Mouse (Mus musculus): ENCODE data around the gene Map1lc3a.

The Map1lc3a gene

DNA sequence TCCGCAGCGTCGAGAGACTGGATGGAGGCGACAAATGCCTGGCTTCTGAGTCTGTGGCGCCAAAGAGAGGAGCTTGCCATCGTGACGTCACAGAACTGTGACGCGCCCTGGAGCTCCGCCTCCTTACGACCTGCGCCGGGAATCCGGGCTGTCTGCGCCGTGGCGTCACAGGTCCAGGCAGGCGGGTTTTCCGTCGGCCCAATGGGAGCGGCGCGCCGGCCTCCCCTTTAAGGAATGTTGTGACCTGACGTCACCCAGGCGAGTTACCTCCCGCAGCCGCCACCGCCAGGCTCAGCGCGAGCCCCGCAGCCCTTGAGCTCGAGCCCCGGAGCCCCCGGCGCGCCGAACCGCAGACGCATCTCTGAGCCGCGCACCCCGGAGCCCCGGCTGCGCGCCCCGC is at the start of gene Map1lc3a:
TSS of gene Map1lc3a (plus strand) at position 103 of the 400 bp plus-strand sequence.
- peak; percentile 91 for DNase-seq (ENCODE audit: low read depth, low spot score)

DNA sequence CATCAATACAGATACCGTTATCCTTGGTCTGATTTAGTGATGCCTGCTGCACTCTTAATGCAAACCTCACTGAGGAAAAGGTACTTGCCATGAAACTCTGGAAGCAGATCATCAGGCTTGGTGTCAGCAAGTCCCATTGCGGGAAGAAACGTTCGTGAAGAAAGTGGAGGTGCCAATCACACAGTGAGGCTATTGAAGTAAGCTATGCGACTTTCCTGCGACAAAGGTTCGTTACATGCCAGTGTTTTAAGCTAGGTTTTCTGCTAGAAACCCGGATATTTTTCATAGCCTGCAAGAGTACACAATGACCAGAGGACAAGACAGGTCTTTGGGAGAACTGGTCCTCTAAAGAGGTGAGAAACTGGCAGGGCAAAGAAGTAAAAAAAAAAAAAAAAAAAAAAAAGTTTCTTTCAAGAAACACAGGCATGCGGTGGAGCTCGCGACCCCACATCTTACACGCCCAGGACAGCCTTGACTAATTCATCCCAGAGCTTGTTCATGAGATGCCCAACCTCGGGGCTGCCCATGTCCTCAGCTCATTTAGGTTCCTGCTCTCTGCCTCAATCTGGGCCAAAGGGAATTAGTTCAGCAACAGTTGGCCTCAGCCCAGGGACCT is 40.2 kb upstream of the Map1lc3a start:
- no peak for DNase-seq (ENCODE audit: low read depth, low spot score)

DNA sequence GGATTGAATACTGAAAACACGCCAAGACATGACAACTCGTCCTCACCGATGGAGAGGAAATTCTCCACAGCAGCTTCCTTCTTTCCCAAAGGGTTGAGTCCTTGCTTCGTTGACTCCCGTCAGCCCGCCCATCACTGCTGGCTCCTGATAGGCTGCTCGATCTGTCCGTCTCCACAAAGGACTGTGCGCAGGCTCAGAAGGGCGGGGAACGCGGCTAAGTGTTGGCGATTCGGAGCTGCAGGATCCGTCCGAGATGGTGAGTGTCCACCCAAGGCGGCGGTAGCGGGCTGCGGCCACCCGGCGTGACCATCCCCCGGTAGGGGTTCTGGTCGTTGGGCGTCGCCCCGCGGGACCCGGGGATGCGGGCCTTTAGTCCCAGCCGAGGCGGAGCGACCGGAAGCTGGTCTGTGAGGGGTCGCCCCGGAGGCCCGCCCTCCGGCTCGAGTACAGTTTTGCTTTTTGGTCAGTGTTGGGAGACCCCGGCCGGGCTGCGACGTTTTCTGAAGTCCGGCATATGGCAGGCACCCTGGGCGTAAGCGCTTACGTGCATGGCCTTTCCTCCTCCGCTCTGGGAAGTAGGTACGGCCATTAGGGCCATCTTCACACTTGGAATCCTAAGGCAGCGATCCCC is 39.6 kb upstream of the Map1lc3a start, which contains the start of gene Dynlrb1:
TSS of gene Dynlrb1 (plus strand) at position 172 of the 631 bp plus-strand sequence.
- peak; percentile 78 for DNase-seq (ENCODE audit: low read depth, low spot score)

DNA sequence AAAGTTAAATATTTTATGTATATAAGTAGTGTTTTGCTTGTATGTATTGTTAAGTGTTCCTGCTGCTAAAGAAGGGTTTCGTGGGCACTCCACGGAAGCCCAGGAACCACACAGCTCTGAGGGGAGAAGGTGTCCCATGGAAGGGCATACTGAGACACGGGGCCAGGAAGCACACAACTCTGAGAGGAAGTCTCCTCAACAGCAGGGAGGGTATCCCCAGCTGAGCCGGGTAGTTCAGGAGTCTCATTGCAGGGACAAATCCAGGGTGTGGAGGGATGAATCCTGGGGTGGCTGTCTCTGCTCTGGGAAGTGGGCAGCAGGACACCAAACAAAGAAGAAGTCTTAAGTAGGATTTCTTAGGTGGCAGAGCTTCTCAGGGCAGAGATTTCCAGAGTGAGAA is 38.8 kb upstream of the Map1lc3a start:
- no peak for DNase-seq (ENCODE audit: low read depth, low spot score)

DNA sequence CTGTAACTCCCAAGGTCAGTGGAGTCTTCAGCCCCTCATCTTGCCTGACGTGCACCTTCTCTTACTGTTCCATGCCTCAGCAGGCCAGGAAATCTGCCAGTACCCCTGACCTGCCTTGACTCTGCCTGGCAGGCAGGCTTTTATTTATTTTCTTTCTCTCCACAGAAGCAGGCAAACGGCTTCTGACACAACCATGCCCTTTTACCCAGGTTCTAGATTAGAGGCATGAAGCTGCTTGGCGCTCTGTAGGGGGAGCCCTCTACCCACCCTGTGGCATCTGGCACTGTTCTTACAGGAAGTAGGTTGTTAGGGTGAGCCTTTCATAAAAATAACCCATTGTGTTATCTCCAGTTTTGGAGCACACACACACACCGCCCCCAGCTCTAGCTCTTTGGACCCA is 35.2 kb upstream of the Map1lc3a start:
- no peak for DNase-seq (ENCODE audit: low read depth, low spot score)

DNA sequence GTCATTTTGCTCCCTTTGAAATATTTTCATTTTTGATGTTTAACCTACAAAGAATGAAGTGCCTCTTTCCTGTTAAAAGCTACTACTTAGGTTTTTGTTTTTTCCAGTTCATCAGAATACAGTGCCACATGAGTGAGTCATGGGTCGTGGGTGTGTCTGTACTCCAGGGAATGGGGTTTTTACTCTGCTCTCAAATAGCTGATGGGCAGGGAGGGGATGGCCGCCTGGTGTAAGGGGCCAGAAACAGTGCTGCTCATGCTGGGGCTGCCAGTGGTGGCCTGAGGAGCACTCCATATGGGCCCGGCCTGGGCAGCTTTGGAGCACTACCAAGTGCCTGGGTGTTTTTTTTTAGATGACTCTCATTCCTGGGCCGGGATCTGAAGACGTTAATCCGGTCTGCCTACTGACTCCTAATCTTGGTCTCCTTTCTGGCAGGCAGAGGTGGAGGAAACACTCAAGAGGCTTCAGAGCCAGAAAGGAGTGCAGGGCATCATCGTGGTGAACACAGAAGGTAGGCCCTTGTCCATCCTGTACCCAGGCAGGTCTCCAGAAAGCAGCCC is 33.7 kb upstream of the Map1lc3a start:
- DNase-seq (ENCODE audit: low read depth, low spot score), result no peak

DNA sequence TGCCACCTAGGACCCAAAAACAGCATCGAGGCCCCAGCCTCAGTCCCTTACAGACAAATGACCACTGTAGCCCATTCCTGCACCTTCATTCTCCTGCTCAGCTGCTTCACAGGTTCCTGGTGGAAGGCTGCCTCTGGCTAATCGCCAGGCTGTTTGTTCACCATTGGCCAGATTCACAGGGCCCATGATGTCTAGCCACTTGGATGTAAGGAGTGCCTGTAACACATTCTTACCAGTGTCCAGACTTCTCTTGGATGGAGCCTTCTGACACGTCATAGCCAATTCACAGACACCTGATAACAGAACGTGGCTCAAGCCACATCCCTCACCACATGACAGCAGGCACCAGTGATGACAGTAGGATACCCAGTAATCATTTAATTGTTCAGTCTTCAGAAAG is 29.9 kb upstream of the Map1lc3a start:
- no peak for DNase-seq (ENCODE audit: low read depth, low spot score)

DNA sequence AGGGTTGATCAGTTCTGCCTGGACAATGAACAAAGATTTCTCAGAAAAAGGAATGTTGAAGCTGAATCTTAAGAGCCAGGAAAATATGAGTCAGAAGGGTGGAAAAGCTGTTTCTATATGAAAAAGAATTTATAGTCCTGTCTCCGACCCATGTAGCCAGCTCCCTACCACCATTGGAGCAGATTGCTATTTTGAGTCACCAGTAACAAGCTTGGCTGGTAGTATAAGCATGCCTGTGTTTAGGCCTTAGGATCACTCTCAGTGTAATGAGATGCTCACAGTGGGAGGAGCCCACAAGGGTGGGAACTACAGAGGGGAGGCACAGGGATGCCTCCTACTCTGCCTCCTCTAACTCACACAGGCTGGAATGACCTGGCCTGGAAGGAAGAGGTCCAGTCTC is 27.9 kb upstream of the Map1lc3a start:
- DNase-seq (ENCODE audit: low read depth, low spot score), result no peak

DNA sequence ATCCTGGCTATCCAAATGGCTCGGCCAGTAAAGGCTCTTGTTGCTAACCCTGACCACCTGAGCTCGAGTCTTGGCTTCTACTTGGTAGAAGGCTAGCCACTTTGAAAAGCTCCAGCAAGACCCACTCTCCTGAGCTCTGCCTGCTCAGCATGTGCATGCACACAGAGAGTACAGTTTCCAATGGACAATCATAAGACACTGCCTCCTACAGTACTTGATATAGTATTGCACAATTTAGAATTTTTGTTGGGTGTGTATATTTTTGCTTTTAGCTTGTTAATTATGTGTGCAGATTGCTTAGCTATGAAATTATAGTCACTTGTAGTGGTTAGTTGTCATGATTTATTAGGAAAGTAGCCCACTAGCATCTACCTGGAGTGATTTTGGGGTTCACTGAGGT is 27.4 kb upstream of the Map1lc3a start:
- DNase-seq (ENCODE audit: low read depth, low spot score), result no peak

DNA sequence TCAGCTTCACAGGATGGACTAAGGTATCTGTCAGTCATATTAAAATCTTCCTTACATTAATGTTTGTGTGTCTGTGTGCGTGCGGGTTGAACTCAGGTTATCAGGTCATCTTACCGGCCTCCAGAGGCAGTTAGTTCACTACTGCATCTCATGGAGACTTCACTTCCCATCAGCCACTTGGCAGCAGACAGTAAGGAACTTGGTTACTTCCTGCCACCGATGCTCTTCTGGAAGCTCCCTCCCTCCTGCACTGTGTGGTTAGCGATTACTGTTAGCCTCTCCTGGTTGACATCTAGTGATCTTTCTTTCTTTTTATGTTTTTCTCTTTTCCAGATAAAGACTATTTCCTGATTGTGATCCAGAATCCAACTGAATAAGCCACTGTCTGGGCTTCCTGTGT is 26.5 kb upstream of the Map1lc3a start:
- DNase-seq (ENCODE audit: low read depth, low spot score), result no peak

DNA sequence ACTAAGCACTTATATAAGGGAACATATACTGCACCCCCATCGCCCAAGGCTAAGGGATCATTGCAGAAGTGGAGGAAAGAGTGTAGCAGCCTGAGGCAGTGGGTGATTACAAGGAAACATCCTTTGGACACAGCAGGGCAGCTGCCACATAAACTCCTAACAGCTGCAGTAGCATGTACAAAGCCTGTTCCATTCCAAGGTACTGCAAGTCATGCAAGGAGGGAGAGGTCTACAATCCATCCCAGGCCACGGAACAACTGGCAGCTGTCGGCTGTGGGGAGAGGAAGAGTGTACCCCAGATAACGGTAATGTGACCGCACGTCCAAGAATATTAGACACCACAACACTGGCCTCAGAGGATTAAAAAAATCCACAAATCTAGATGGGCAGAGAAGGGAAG is 10.6 kb upstream of the Map1lc3a start:
- no peak for DNase-seq (ENCODE audit: low read depth, low spot score)

DNA sequence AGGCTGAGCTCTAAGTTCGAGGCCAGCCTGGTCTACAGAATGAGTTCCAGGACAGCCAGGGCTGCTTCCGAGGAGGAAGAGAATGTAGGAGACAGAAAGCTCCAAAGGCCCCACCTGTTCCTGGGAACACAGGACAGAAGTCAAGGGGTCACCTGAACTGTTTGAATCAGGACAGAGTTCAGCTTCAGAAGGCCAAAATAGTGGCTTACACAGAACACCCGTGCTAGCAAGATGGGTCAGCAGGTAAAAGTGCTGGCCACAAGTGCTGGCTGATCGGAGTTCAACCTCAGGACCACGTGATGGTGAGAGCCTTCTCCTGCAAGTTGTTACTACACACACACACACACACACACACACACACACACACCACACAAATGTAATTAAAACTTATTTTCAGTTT is 9.2 kb upstream of the Map1lc3a start:
- no peak for DNase-seq (ENCODE audit: low read depth, low spot score)

DNA sequence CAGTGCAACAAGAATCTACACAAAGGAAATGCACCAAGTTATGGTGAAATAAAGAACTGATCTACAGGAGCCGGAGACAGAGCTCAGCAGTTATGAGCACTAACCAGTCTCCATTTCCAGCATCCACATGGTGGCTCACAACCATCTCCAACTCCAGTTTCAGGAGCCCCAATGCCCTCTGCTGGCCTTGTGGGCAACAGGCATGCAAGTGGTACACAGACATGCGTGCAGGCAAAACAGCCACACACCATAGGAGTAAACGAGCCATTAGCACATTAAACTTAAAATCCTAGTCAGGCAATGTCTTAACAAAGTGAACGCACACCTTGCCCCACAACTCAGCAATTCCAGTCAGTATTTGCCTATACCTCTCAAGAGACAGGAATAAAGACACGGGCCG is 4.1 kb upstream of the Map1lc3a start:
- DNase-seq (ENCODE audit: low read depth, low spot score), result no peak

DNA sequence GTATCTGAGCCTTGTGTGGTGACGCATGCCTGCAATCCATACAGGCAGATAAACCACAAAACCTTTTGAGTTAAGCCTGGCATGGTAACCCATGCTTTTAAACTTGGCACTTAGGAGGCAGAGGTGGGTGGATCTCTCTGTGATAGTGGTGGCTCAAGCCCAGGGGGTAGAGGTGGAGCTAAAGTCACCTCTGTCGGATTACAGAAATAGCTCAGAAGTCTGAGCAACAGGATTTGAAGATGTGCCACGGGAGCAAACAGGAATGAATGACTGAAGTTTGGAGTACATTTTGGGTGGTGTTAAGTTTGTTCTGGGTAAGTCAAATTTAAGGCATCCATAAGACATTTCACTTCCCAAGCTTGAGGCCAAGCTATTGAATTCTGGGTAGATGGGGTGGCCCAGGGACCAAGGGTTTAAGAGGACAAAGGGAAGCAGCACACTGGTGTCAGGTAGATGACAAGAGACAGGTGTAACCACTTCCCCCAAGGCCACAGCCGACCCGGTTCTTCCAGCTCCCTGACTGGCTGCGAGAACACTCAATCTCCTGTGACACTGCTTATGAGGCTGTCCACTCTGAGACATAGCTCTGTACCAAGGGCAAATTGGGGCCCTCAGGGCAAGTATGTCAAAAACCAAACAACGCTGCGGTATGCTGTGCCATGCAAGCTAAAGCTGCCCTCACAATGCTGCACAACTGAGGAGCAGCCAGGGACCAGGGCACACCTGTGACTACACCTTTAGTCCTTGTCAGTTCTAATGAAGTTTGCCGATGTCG is 3.5 kb upstream of the Map1lc3a start:
- DNase-seq (ENCODE audit: low read depth, low spot score), result no peak

DNA sequence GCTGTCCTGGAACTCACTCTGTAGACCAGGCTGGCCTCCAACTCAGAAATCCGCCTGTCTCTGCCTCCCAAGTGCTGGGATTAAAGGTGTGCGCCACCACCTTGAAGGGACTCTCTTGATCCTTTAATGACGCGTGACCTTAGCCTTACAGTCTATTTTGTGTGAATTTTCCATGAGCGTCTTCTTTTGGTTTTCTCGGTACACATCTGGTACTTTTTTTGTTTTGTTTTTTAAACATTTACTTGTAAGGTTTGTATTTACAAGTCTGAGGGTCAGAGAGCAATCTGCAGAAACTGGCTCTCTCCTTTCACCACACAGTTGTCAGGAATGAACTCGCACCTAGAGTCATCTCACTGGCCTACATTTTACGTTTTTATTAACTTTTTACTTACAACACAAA is 2.5 kb upstream of the Map1lc3a start:
- no peak for DNase-seq (ENCODE audit: low read depth, low spot score)

DNA sequence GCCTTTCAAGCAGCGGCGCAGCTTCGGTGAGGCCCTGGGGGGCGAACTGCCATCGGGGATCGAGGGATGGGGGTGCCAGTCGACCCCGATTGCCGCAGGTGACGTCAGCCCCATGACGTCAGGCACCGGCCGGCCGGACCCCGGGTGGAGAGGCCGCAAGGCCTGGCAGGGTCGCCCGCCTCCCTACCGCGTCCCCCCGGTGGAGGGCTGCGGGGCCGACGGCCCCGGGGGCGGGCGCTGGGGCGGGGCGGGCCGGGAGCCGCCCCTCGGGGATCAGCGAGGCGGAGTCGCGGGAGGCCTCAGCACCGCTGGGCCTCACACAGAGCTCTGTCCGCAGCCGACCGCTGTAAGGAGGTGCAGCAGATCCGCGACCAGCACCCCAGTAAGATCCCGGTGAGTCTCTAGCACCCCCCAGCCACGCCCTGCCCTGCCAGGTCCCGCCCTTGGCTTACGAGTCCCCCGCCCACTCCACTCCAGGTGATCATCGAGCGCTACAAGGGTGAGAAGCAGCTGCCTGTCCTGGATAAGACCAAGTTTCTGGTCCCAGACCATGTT is 601 bp downstream of the Map1lc3a start:
- DNase-seq (ENCODE audit: low read depth, low spot score), result no peak

DNA sequence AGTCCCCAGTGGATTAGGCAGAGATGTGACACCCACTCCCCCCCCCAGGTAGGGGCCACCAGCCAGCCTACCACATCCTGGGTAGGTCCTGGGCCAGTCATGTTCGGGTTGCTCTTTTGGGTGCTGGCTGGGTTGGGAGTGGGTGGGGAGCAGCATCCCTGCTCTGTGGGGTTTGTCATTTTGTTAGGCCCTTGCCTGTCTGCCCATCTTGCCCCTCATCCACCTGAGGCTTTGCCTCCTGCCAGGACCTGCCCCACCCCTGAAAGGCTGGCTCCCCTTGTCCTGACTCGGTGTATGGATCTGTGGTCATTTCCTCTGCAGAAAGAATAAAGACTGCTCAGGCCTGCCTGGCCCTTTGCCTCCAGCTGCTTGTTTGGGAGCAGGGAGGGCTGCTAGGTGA is 1.6 kb downstream of the Map1lc3a start:
- no peak for DNase-seq (ENCODE audit: low read depth, low spot score)

DNA sequence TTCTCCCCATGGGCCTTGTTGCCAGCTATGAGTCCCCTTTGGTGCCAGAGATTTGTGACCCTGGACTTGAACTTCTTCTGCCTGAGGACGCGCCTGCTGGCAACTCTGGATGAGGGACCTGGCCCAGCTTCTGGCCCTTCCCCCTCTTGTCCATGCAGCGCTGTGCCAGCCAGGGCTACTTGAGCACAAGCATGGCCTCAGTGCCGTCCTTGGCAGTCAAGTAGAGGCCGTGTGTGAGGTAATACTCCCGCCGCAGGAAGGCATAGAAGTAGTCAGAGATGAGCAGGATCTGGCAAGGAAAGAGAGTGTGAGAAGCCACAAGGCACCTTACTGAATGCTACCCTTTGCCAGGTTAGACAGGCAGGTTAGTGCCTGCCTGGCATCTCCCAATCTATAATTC is 2.3 kb downstream of the Map1lc3a start:
- DNase-seq (ENCODE audit: low read depth, low spot score), result no peak

DNA sequence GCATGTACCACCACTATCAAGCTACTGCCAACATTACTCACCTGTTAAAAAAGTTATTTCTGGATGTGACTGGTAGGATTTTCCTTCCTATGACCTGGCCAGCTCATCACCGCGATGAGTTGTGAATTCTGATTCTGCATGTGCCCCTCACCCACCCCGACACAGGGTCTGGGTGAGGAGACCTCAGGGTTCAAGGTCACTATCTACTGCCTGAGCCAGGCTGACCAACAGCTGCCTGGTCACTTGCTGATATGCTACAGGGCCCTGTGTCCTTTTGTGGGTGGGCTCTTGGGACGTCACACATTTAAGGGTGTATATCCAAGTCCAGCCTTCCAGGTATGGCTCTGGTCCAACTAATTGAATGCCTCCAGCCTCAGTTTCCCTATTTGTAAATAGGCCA is 3.1 kb downstream of the Map1lc3a start:
- DNase-seq (ENCODE audit: low read depth, low spot score), result no peak

DNA sequence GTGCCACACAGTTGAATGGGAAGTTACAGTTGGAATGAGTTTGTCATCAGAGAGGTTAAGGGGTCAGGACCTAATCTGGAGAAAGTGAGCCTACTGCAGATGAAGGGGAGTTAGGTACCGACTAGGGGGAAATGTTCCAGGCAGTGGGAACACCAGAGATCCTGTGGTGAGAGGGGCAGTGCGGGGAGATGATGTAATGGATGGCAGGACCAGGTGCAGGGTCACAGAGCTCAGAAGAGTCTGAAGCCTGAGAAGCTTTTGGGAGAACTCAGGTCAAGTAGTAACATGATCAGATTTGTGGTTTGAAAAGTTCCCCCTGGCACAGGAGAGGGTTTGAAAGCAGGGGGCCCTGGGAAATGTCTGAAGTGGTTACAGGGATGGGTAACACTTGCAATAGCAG is 4.0 kb downstream of the Map1lc3a start:
- no peak for DNase-seq (ENCODE audit: low read depth, low spot score)

DNA sequence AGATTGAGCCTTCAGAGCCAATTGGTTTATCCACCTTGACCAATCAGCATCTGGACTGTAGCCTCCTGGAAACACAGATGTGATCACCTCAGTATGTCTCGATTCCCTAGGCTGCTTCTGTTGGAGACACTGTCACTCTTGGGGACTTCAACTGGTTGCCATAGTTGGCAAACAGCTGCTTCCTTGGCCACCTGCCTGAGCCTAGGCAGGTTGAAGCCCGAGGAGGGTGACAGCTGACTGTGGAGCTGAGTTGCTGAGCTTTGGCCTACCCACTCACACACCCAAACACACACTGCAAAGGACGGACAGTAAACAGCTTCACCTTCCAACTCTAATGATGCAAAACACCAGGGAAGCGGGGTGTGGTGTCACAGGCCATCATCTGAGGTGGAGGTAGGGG is 7.7 kb downstream of the Map1lc3a start:
- DNase-seq (ENCODE audit: low read depth, low spot score), result no peak

DNA sequence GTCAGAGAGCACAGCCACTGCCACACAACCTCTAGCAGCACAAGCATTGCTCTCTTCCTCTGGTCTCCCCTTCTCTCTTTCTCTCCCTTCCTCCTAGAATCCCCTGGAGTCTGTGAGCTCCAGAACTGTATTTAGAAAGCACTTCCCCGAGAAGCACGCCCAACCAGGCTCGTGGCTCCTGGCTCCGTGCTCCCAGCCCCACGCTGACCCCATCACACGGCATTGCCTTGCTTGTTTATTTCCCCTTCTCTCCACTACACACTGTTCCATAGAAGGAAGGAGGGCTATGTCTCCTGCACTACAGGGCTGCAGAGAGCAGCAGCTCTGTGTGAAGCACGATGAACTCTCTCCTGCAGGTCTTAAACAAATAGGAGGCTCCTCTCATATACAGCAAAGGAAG is 8.6 kb downstream of the Map1lc3a start:
- DNase-seq (ENCODE audit: low read depth, low spot score), result no peak

Data from WW6 (cell line).